13 mouse cellular contexts compared by ENCODE assay signal in the genomic region with DNA sequence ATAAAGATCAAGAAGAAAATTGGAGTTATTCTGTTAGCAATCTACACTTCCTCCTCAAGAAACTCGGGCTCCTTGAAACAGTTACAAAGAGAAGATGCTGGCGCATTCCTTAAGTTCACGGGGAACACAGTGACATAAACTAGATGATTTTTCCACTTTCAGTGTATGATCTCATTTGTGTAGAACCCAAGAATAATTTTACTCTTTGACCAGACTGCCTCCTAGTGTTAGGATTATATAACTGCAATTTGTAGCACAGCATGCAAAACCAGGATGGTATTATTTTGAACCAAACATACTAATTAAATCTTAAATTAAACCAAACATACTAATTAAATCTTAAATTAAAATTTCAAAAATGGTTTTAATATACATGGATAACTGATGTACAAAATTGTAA. TPM values are rescaled to one million over a fixed set of nuclear protein-coding genes. Genes with fewer than 3 reads are reported as not detected.
DNase-seq lines count a peak whose midpoint lies in the region; ATAC-seq and TF ChIP-seq lines count a peak whose summit lies in the region.
"Had no signal": no experiment of that assay in that cellular context is flagged by ENCODE, and none has a peak within 500 bp of the region (broad histone marks: within the 10 kb centered on the region; RNA-seq: fewer than 3 reads in every experiment).

No protein-coding gene starts in this region.

- no peak overlapping the region for H3K27ac ChIP-seq in layer of hippocampus, adult 2 months
- H3K27ac ChIP-seq: embryonic facial prominence, embryonic 15.5 days; limb, embryonic 12.5 days; midbrain, embryonic 12.5 days had no signal

- ATAC-seq in megakaryocyte, adult 5-6 weeks (ENCODE audit: poor library complexity, severe bottlenecking) = peak; percentile 77

- TF ChIP-seq CTCF in layer of hippocampus, adult 2 months (conservative IDR thresholded peaks at IDR 0.05) = peak; percentile 75

- no peak overlapping the region for H3K4me3 ChIP-seq in layer of hippocampus, adult 2 months
- H3K4me3 ChIP-seq: embryonic facial prominence, embryonic 15.5 days; limb, embryonic 12.5 days; midbrain, embryonic 12.5 days had no signal

- DNase-seq in layer of hippocampus, adult 2 months (ENCODE audit: low spot score in 2 of 2) = no peak
- DNase-seq in layer of hippocampus, adult 18-20 months (ENCODE audit: low spot score in 2 of 2) = no peak
- peak; percentile 35 for DNase-seq in A20 (ENCODE audit: low read depth, low spot score)
- DNase-seq in ES-CJ7 (ENCODE audit: low read depth, low spot score) = peak; percentile 22
- DNase-seq in Muller cell, postnatal 12 days (ENCODE audit: inconsistent ontology term) = no peak
- no peak for DNase-seq in adrenal gland, postnatal 36 days
- DNase-seq: heart, postnatal 4 days; kidney, postnatal 36 days had no signal

RNA-seq across cellular contexts. Expression of a gene that starts 19.7 kb away (rescaled TPM):
- total RNA-seq in layer of hippocampus, adult 2 months (2021) = 100 to 1,000 TPM; 110 TPM
- total RNA-seq in layer of hippocampus, adult 18-20 months (2021) = 100 to 1,000 TPM; 111 TPM
- total RNA-seq in megakaryocyte, adult 5-6 weeks (2015) = 312 and 339 TPM in 2 replicates
- 398 and 424 TPM in 2 replicates for total RNA-seq in megakaryocyte, adult 5-6 weeks (2017)
- 100 to 1,000 TPM; 123 to 128 TPM for total RNA-seq in adrenal gland, postnatal 36 days (2021)

RNA-seq across cellular contexts. Expression of a gene that starts 20.0 kb away (rescaled TPM):
- total RNA-seq in layer of hippocampus, adult 2 months (2021) = 10 to 100 TPM; 62.6 to 64.8 TPM
- 10 to 100 TPM; 53.6 to 54.1 TPM for total RNA-seq in layer of hippocampus, adult 18-20 months (2021)
- 26.4 and 38.2 TPM in 2 replicates for total RNA-seq in megakaryocyte, adult 5-6 weeks (2015)
- 68.0 and 68.1 TPM in 2 replicates for total RNA-seq in megakaryocyte, adult 5-6 weeks (2017)
- total RNA-seq in adrenal gland, postnatal 36 days (2021) = 10 to 100 TPM; 45.2 to 48.1 TPM

RNA-seq across cellular contexts. Expression of a gene that starts 53.7 kb away (rescaled TPM):
- total RNA-seq in layer of hippocampus, adult 2 months (2021) = not detected
- total RNA-seq in layer of hippocampus, adult 18-20 months (2021) = not detected
- total RNA-seq in megakaryocyte, adult 5-6 weeks (2015) = not detected in 2 replicates
- not detected in 2 replicates for total RNA-seq in megakaryocyte, adult 5-6 weeks (2017)
- not detected for total RNA-seq in adrenal gland, postnatal 36 days (2021)
- total RNA-seq: gastrocnemius, adult 8-10 months; heart, postnatal 4 days had no signal

Comparison
In these comparisons a context has a peak if more than half of its experiments do, and no peak if none do; other contexts are left out.
1. DNase-seq: peak in A20 (single experiment) and ES-CJ7 (single experiment); none in layer of hippocampus, adult 2 months (0 of 2), layer of hippocampus, adult 18-20 months (0 of 2), Muller cell, postnatal 12 days (single experiment) and adrenal gland, postnatal 36 days (0 of 2).